Mouse (Mus musculus) cerebellum, adult 8-10 months (tissue): ENCODE measurements around the gene Papolb.
A peak's percentile ranks its signal among the peaks of the same experiment; 100 is the strongest.

Experiments
- DNase-seq: peaks from one replicate; pipeline ENCODE4 v3.0.0; 2022

Gene Papolb

DNA sequence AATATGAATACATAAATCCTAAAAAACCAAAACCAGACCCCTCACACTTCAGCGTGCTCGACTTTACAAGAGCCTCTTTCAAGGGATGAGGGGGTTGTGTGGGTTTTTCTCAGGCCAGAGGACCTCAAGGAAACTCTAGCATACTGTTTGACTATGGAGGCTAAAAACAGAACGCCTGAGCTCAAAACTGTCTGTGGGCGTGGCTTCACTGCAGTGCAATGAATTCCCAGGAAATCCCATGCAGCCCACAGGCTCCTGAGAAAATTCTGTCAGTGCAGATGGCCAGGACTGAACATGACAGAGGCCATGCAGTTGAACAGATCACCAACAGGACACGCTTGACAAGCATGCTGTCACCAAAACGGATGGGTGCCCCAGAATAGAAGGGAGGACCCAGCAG lies 10.9 kb downstream of the Papolb start:
- no peak for DNase-seq

DNA sequence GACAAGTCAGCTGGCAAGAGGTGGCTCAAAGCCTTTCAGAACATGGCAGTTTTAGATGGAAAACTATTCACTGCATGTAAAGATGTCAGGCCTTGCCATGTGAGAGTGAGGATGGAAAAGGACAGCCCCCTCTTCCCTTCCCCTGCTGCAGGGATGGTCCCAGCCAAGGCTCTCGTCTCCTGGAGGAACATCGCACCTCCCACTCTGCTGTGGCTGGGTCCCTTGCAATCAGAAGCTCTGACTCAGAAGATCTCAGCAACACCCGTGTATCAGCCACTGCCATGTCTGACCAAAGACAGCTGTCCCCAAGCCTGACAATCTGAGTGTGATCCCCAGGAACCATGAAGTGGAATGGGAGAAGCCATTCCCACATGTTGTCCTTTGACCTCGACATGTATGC lies 17.8 kb downstream of the Papolb start:
- DNase-seq, result no peak

DNA sequence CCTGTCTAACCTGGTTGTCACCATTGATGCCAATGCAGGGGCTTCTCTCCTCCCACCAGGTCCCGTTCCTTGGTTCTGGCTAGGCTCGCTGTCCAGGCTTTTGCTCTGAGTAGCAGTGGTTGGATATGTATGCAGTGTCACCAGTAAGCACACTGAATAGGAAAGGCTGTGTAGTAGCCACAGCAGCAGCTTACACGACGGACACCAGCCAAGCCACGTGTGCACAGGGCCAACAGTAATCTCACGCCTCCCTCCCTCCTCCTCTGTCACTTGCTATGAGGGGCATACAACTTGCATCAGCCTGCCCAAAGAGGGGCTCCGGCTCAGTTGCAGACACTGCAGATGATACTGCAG lies 19.8 kb downstream of the Papolb start:
- DNase-seq, result no peak

DNA sequence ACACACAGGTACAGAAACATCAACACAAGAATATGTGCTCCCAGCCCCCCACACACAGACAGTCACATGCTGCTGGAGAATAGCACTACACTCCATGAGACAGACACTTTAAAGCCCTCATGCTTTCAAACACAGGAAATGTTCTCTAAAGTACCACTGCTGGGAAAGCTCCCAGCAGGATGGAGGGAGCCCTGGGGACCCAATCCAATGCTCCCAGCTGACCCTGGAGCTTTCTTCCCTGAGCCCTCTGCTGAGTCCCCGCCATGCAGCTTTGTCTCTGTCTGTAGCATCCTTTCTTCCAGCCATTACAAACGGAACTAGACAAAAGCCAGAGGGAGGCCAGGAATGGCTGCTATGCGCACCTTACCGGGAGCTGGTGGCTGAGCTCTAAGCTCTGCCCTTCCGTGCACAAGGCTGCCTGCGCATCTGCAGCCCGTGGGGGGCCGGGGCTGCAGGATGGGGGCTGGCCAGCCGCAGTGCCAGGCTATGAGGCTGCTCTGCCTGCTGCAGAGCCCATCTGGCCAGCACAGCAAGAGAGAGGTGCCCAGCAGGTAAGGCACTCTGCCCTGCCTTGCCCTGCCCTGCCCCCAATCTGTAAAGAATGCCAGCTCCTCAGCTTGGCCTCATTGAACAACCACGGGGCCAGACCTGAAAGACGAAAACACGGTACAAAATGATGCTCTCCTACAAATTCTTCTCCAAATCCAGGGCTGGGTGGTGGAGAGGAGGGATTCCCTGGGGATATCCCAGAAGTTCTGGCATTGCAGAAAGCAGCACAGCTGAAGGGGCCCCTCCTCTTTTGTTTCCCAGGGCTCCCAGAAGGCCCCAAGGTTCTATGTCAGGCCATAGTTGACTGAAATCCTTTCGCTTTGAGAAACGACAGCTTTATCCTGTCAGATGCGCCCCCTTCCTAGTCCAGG lies 20.5 kb downstream of the Papolb start:
- DNase-seq, result peak; percentile 82

DNA sequence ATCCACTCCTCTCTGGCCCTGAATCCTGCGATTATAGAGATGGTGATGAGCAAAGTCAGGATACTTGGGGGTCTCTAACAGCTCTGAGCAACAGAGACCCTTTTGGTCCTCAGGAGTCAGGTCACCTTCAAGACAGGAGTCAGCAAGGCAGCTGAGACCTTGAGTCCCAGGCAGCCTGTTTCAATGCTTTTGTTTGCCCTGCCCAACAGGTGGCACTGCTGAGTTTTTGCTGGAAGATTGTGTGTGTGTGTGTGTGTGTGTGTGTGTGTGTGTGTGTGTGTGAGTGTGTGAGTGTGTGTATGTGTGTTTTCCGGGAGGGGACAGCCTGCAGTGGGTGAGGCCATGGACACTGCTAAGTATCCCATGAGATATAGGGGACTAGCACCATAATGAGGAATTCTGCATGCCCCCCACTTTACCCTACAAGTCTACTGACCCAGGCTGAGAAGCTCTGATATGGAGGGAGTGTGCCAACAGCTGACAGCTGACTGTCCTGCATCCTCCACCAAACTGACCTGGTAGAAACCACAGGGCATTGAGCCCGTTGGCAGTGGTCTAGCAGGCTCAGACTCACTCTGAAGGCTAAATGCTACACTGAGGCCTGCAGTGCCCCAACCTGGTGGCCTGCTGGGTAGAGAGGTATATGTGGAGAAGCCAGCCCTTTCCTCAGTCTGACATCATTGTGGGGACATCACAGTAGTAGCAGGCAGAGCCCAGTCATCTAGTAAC lies 24.0 kb downstream of the Papolb start:
- no peak for DNase-seq

DNA sequence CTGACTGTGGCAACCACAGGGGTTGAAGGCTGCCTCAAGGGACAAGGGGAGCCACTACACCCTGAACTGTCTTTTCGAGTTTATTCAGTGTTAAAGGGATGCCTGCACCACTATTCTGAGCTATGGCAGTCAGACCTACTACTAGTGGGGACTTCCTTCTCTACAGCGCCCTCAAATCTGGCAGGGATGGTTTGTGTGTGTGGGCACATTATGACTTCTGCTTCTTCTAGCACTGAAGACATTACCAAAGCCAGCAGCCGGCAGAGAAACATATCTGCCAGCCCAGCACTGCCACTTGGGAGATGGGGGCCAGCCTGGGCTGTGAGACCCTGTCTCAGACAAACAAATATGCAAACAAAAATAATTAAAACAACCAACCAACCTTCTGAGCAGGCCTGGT lies 25.7 kb downstream of the Papolb start:
- no peak for DNase-seq

DNA sequence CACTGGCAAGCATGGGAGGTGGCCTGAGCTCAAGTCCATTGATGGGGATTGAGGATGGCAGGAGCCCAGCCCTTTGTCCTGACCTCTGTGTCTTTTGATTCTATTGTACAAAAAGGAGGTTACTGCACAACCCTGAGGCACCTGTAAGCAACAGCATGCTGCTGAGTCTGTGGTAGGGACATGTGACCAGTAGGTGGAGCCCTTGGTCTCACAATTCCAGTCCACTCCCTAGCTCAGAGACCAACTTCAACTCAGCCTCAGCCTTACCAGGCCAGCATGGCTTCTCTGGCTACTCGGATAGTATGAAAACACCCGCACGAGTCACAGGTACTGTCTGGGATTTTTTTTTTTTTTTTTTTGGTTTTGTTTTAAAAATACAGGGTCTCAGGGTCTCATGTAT lies 27.5 kb downstream of the Papolb start:
- DNase-seq, result peak; percentile 89

DNA sequence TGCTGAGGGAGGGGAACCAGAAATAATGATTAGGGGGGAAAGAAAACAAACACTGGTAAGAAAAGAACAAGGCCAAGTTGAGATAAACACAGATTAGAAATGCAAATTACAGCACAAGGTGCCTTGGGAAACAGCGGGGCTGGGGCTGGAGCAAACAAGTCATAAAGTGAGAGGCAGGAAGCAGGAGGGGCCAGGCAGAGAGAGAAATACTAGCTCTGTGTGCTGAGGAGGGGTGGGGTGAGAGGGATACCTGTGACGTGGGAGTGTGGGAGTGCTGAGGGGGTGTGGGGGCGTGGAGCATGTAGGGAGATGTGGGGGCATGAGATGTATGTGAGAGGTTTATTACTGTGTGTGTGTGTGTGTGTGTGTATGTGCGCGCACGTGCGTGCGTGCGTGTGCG lies 29.0 kb downstream of the Papolb start:
- no peak for DNase-seq

DNA sequence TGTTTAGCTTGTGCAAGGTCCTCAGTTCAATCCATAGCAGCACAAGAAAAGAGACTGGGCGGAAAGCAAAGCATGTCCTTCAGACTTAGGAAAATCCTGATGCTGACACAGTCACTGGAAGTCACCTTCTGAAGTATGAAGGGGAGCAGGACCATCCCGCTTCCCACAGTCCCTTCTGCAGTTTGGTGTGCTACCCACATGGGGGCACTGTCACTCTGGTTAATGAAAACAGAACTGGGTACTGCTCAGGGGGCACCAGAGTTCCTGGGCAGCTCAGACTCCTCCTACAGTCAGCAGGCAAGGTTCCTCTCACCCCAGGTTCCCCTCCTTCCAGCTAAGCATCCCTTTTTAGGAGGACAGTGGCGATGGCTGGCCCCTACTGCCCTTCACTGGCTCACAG lies 30.9 kb downstream of the Papolb start:
- peak; percentile 49 for DNase-seq

DNA sequence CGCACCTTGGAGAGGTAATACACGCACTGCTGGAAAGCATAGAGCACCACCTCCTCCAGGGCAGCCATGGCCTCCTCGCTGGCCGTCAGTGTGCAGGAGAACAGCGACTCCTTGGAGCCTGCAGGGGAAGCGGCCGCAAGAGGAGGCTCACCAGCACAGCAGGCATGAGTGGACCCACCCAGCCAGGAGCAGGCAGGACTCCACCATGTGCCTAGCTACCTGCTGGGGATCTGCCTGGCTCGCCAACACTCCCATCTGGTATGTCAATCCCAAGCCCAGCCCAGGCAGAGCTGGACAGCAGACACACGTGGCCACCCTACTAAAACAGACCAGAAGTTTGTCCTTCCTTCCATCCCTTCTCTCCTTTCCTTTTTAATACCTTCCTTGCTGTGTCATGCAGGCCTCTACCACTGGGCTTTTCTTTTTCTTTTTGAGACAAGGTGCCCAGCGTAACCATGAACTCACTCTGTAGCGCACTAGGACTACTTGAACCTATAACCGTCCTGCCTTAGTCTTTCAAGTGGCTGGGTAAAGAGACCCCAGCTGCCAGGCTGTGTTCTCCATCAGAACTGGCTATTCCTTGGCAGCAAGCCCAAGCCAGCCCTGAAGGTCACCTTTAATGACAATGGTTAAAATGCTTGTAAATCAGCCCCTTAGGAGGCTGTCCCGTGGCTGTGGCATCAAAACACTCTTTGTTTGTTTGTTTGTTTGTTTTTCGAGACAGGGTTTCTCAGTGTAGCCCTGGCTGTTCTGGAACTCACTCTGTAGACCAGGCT lies 34.4 kb downstream of the Papolb start:
- peak; percentile 69 for DNase-seq

DNA sequence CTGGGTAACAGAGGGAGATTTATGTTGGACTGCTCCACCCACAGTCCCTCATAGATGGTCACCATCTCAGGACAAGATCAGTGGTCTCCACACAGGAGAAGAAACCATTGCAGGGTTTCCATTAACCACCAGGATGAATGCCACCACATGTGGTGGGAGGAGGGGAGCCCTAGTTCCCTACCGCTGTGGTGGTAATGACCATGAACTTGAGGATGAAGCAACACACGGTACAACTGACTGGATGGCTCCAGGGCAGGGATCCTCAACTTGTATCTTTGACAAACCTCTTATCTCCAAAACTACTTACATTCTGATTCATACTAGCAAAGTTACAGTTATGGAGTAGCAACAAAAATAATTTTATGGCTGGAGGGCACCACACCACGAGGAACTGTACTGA lies 36.6 kb downstream of the Papolb start:
- no peak for DNase-seq

DNA sequence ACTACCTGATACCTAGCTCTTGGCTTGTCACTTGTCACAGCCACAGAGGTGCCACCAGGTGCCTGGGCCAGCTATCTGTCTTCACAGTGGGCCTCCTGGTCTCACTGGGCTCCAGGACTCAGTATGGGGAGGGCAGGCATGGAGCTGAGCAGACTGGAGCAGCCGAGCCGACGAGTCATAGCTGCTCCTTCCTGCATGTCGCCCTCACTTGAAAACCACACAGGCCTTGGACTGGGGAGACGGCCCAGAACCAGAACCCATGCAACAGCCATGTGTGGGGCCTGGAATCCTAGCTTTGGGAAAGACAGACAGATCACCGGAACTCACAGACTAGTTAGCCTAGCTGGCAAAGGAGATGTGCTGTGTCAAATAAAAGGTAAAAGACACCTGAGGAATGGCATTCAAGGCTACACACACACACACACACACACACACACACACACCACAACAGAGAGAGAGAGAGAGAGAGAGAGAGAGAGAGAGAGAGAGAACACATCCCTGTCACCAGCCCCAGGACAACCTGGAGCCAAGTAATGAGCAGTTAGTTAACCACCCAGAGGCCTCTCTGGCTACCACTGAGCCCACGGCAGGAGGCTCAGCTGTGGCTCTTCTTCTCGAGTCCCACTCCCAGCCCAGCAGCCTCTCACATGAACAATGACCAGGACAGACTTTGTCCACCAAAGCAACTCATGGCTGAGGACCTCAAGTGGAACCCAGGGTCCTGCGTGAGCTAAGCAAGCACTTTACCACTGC lies 39.7 kb downstream of the Papolb start:
- DNase-seq, result no peak

DNA sequence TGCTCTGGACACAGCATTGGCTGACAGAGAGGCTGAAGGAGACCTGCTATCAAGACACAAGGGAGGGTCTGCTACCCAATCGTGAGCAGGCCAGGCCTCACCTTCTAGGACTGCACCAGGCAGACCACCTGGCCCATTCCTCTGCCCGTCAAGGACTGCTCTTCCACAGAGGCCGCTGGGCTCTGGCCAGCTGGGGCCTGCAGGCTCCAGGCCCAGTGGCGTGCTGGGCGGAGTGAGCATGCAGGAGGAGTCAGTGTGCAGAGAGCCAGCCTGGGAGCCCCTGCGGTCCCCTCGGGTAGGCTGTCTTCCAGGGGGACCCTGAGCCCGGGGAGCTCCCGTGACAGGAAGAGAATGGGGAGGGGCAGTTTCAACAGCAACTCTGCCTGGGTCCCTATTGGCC lies 43.2 kb downstream of the Papolb start:
- no peak for DNase-seq

DNA sequence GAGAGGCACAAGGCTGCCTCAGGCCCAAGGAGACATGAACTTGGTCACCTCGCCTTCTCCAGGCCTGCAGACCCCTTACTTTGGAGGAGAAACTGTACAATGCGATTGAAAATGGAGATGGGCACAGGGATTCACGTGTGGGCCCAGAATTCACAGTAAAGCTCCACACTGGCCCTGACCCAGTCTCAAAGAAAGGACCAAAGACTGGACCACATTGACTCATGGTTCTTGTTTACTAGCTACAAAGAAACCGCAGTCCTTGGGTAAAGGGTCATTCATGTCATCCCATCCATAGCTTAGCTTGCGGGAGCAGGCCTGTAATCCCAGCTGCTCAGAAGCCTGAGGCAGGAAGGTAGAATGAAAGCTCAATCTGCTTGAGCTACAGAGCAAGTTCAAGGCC lies 46.3 kb downstream of the Papolb start:
- DNase-seq, result no peak

DNA sequence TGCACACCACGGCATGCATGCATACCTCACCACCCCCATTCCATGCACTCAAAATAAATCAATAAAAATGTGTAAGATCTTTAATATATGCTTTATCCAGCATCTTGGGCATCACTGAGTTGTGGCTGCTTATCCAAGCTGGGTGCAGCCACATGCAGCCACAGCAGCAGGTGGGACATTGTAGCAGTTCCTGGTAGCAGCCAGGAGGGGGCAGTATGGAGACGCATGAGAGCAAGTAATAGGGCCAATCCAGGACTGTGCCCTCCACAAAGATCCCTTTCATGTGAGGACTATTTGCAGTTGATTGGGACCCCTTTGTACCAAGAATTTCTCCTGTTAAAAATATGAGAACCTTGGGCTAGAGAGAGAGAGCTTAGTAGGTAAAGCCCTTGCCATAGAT lies 47.4 kb downstream of the Papolb start:
- DNase-seq, result no peak

DNA sequence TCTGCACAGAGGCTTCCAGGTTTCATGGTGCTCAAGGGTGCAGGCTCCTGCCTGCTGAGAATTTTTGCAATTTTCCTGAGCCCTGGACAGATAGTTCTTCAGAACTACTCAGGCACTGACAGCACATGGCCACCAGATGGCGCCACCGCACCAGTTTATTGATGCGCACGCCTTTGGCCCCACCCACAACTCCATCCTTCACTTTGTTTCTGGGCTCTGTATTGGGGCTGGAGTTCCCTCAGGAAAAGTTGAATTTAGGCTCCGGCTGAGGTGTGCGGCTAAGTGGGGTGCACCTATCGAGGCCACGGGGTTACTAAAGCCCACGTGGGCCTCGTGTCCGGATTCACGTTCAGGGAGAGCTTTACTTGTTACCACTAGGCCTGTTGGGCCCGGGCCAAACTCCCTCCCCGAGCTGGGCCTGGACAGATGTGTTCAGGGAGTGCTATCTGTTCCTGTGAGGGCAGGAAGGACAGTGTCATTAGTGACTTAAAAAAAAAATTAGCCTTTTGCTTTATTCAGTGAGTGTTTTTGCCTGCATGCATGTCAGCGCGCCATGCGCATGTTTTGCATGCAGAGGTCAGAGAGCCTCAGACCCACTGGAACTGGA lies 50.9 kb downstream of the Papolb start:
- DNase-seq, result peak; percentile 85

DNA sequence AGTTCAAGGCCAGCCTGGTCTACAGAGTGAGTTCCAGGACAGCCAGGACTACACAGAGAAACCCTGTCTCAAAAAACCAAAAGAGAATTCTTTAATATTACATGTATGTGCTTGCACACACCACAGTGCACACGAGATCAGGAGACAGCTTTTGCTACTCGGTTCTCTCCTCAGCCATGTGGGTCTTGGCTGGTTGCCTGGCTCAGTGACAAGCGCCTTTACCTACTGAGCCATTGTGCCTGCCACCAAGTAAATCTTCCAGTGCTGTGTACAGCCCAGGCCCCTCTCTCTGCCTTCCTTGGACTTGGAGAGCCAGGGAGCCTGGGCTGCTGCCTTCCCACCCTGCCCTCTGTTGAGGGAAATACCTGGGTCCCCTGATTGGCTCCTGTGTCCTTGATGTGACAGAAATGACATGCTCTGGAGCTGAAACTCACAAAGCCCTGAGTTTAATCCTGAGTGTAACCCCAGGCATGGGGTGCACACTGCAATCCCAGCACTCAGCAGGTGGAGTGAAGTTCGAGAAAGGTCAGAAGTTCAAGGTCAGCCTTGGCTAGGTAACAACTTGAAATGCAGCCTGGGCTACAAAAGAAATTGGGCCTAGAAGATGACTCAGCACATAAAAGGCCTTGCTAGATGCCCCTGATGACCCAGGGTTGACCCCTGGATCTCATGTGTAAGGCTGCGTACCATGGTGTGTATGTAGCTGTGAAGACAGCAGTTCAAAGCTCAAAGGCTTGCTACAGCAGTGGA lies 51.8 kb downstream of the Papolb start:
- no peak for DNase-seq

DNA sequence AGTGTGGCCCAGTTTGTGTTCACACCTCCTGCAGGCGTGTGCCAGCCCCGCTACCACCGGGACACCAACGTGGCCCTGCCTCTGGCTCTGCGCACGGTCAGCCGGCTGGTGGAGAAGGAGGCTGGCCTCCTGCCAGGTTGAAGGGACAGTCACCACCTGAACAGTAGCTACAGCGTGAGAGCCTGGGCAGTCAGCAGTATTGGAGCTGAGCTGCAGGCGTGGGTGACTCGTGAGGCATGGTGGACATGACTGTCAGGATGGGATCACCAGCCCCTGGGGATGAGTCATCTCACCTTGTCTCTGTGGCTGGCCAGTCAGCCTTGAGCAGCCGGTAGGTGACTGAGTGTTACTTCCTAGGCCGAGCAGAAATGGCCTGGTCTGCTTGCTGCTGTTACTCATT lies 52.5 kb downstream of the Papolb start:
- peak; percentile 55 for DNase-seq
